Mouse (Mus musculus) cerebellum, adult 2 months (tissue): ENCODE results near the gene Tmem206.

Source experiments
- CTCF ChIP-seq: fragments of 200-500 bp; IDR thresholded peaks from 2 replicates; pipeline ENCODE4 v1.5.1; 2011; ENCODE audit warnings: low read depth, mild to moderate bottlenecking, control low read depth, low read length, moderate library complexity, borderline replicate concordance; ENCODE audit not compliant: insufficient read depth
- POLR2A ChIP-seq: fragments of 200-500 bp; IDR thresholded peaks from 2 replicates; pipeline ENCODE4 v1.6.1; 2011; ENCODE audit warnings: low read length, control low read depth, borderline replicate concordance; ENCODE audit not compliant: insufficient read depth

GRCm38 (mm10) chr1:191391311-191391710 lies 65.6 kb downstream of the Tmem206 start:
- no peak for TF ChIP-seq POLR2A
- TF ChIP-seq CTCF: 0 out of 2 replicates have a peak, but pooled peaks have one; percentile 11
